Mouse (Mus musculus) ES-Bruce4 (cell line): Measurements from ENCODE around the gene Lrig3. TPM values are rescaled to one million over a fixed set of nuclear protein-coding genes. Genes with fewer than 3 reads are reported as not detected.

Experiments used
- H3K27ac ChIP-seq: 2 replicates; pipeline ENCODE4 v1.5.1; 2012; ENCODE audit warnings: low read length, inconsistent platforms; ENCODE audit not compliant: insufficient read depth
- H3K27me3 ChIP-seq: 2 replicates; pipeline ENCODE4 v1.6.1; 2012; ENCODE audit warnings: mild to moderate bottlenecking, low read length, inconsistent platforms; ENCODE audit not compliant: control insufficient read depth, poor library complexity, insufficient read depth, severe bottlenecking
- H3K36me3 ChIP-seq: 2 replicates; pipeline ENCODE4 v1.6.1; 2012; ENCODE audit warnings: inconsistent platforms, mild to moderate bottlenecking, low read length, moderate library complexity; ENCODE audit not compliant: control insufficient read depth, poor library complexity, insufficient read depth, severe bottlenecking
- H3K4me1 ChIP-seq: one replicate; pipeline ENCODE4 v1.8.1; 2011; ENCODE audit warnings: low read length; ENCODE audit not compliant: control insufficient read depth, insufficient read depth
- H3K4me3 ChIP-seq: 2 replicates; pipeline ENCODE4 v1.5.1; 2011; ENCODE audit warnings: low read depth, mild to moderate bottlenecking, low read length
- H3K9ac ChIP-seq: 2 replicates; pipeline ENCODE4 v1.6.1; 2012; ENCODE audit warnings: low read depth, mild to moderate bottlenecking, inconsistent platforms; ENCODE audit not compliant: poor library complexity, severe bottlenecking
- H3K9me3 ChIP-seq: replicated peaks from 2 replicates; pipeline ENCODE4 v1.6.1; 2012; ENCODE audit warnings: mild to moderate bottlenecking, low read length, inconsistent platforms; ENCODE audit not compliant: control insufficient read depth, poor library complexity, insufficient read depth, severe bottlenecking
- CTCF ChIP-seq: IDR thresholded peaks from one replicate; pipeline ENCODE4 v1.8.1; 2011; ENCODE audit warnings: low read depth, low read length
- EP300 ChIP-seq: IDR thresholded peaks from 2 replicates; pipeline ENCODE4 v1.6.1; 2011; ENCODE audit warnings: low read depth, low read length; ENCODE audit not compliant: insufficient read depth
- POLR2A ChIP-seq: IDR thresholded peaks from one replicate; pipeline ENCODE4 v1.8.1; 2011; ENCODE audit warnings: low read length; ENCODE audit not compliant: insufficient read depth
- polyA plus RNA-seq: library from polyadenylated mRNA; stranded (reverse); fragments of >200 nt; gene quantifications from 2 replicates; pipeline ENCODE4 v1.2.4, GENCODE M21; 2011; ENCODE audit warnings: low read depth; ENCODE audit not compliant: missing spikeins, insufficient read depth, insufficient read length

Gene Lrig3
- polyA plus RNA-seq, 1 experiment, result 27.9 TPM

GRCm38 (mm10) chr10:125933388-125933787 is 32.6 kb upstream of the Lrig3 start:
- no peak overlapping the region for H3K9ac ChIP-seq
- no peaks in the 10 kb centered on the region for H3K27me3 ChIP-seq
- no peak overlapping the region for H3K27ac ChIP-seq
- H3K9me3 ChIP-seq, result no peaks in the 10 kb centered on the region
- no peaks in the 10 kb centered on the region for H3K36me3 ChIP-seq
- TF ChIP-seq CTCF (no peak), EP300 (no peak), POLR2A (no peak)
- no peaks in the 10 kb centered on the region for H3K4me1 ChIP-seq
- H3K4me3 ChIP-seq, result no peak overlapping the region

GRCm38 (mm10) chr10:125934095-125934494 is 31.9 kb upstream of the Lrig3 start:
- Histone ChIP-seq H3K27ac (no peak overlapping the region), H3K9ac (no peak overlapping the region), H3K4me3 (no peak overlapping the region), H3K4me1 (no peaks in the 10 kb centered on the region), H3K36me3 (no peaks in the 10 kb centered on the region), H3K9me3 (no peaks in the 10 kb centered on the region), H3K27me3 (no peaks in the 10 kb centered on the region)
- TF ChIP-seq CTCF, result no peak
- no peak for TF ChIP-seq EP300
- TF ChIP-seq POLR2A, result no peak

- no peaks in the 10 kb centered on the region for H3K27me3 ChIP-seq
- no peak overlapping the region for H3K27ac ChIP-seq
- peaks cover 3% of the 10 kb centered on the region for H3K4me1 ChIP-seq
- H3K9me3 ChIP-seq, result no peaks in the 10 kb centered on the region
- H3K9ac ChIP-seq, result no peak overlapping the region
- H3K4me3 ChIP-seq, result no peak overlapping the region
- TF ChIP-seq CTCF, result no peak
- no peak for TF ChIP-seq POLR2A
- TF ChIP-seq EP300, result no peak
- H3K36me3 ChIP-seq, result no peaks in the 10 kb centered on the region
Observed at GRCm38 (mm10) chr10:125937517-125938497, 28.2 kb upstream of the Lrig3 start.

GRCm38 (mm10) chr10:125938528-125939402 is 27.2 kb upstream of the Lrig3 start:
- Histone ChIP-seq H3K4me1 (peaks cover 3% of the 10 kb centered on the region), H3K36me3 (no peaks in the 10 kb centered on the region), H3K9me3 (no peaks in the 10 kb centered on the region), H3K4me3 (no peak overlapping the region), H3K27me3 (no peaks in the 10 kb centered on the region), H3K27ac (no peak overlapping the region), H3K9ac (no peak overlapping the region)
- TF ChIP-seq POLR2A, result no peak
- TF ChIP-seq EP300, result no peak
- no peak for TF ChIP-seq CTCF

GRCm38 (mm10) chr10:125940316-125941059 is 25.5 kb upstream of the Lrig3 start:
- Histone ChIP-seq H3K36me3 (no peaks in the 10 kb centered on the region), H3K4me3 (no peak overlapping the region), H3K4me1 (peaks cover 3% of the 10 kb centered on the region), H3K9ac (no peak overlapping the region), H3K9me3 (no peaks in the 10 kb centered on the region), H3K27me3 (no peaks in the 10 kb centered on the region), H3K27ac (no peak overlapping the region)
- TF ChIP-seq EP300 (no peak), CTCF (no peak), POLR2A (no peak)
